Mouse (Mus musculus) testis, adult 2 months (tissue): Measurements from ENCODE around the gene Lmna. TPM values are rescaled to one million over a fixed set of nuclear protein-coding genes. Genes with fewer than 3 reads are reported as not detected.

ENCODE experiments used
- H3K27ac ChIP-seq: fragments of 200-500 bp; 2 replicates; pipeline ENCODE4 v1.5.1; 2012; ENCODE audit warnings: low read depth, low read length; ENCODE audit not compliant: control insufficient read depth, insufficient read depth
- H3K27me3 ChIP-seq: fragments of 200-500 bp; 2 replicates; pipeline ENCODE4 v1.6.1; 2012; ENCODE audit warnings: mild to moderate bottlenecking, low read length, moderate library complexity; ENCODE audit not compliant: control insufficient read depth, insufficient read depth
- H3K36me3 ChIP-seq: fragments of 200-500 bp; 2 replicates; pipeline ENCODE4 v1.6.1; 2012; ENCODE audit warnings: mild to moderate bottlenecking, low read length; ENCODE audit not compliant: control insufficient read depth, insufficient read depth
- H3K4me1 ChIP-seq: fragments of 200-500 bp; 2 replicates; pipeline ENCODE4 v1.6.1; 2012; ENCODE audit warnings: low read length; ENCODE audit not compliant: control insufficient read depth, insufficient read depth
- H3K4me3 ChIP-seq: fragments of 200-500 bp; 2 replicates; pipeline ENCODE4 v1.5.1; 2012; ENCODE audit warnings: low read depth, mild to moderate bottlenecking, low read length, moderate library complexity, mixed read lengths; ENCODE audit not compliant: control insufficient read depth
- CTCF ChIP-seq: fragments of 200-500 bp; IDR thresholded peaks from 2 replicates; pipeline ENCODE4 v1.5.1; 2012; ENCODE audit warnings: low read depth, mild to moderate bottlenecking, inconsistent platforms, low read length, moderate library complexity; ENCODE audit not compliant: control insufficient read depth, insufficient read depth, insufficient replicate concordance
- POLR2A ChIP-seq: fragments of 200-500 bp; IDR thresholded peaks from 2 replicates; pipeline ENCODE4 v1.6.1; 2012; ENCODE audit warnings: low read depth, mild to moderate bottlenecking, inconsistent platforms, low read length, moderate library complexity; ENCODE audit not compliant: control insufficient read depth
- polyA plus RNA-seq: library from polyadenylated mRNA; depleted of rRNA; stranded (reverse); fragments of >200 nt; gene quantifications from 2 replicates; pipeline ENCODE4 v1.2.3, GENCODE M21; 2012

The Lmna gene
- polyA plus RNA-seq, 1 experiment = 14.4 TPM

GRCm38 (mm10) chr3:88552082-88552645, 42.4 kb upstream of the Lmna start:
- Histone ChIP-seq H3K27me3 (no peaks in the 10 kb centered on the region), H3K4me1 (peaks cover 14% of the 10 kb centered on the region), H3K27ac (peak overlapping the region; percentile 88), H3K4me3 (peak overlapping the region; percentile 92), H3K36me3 (no peaks in the 10 kb centered on the region)
- TF ChIP-seq CTCF = no peak
- TF ChIP-seq POLR2A = no peak

DNA sequence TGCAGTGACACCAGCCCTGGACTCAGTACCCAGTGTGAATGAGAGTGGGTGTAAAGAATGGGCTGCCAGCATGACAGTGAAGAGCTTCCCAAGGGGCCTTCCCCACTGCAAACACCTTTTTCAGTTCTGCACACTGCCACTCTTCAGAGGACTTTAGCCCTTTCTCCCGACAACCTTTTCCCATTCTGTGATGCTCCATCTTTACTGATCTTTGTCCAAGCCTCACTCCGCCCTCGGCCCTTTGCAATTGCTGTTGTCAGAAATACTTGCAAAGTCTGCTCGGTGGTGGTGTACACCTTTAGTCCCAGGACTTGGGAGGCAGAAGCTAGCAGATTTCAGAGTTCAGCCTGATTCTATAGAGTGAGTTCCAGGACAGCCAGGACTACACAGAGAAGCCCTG, 41.8 kb upstream of the Lmna start:
- no peaks in the 10 kb centered on the region for H3K27me3 ChIP-seq
- no peak overlapping the region for H3K4me3 ChIP-seq
- no peaks in the 10 kb centered on the region for H3K36me3 ChIP-seq
- TF ChIP-seq CTCF (no peak), POLR2A (no peak)
- no peak overlapping the region for H3K27ac ChIP-seq
- peaks cover 14% of the 10 kb centered on the region for H3K4me1 ChIP-seq

DNA sequence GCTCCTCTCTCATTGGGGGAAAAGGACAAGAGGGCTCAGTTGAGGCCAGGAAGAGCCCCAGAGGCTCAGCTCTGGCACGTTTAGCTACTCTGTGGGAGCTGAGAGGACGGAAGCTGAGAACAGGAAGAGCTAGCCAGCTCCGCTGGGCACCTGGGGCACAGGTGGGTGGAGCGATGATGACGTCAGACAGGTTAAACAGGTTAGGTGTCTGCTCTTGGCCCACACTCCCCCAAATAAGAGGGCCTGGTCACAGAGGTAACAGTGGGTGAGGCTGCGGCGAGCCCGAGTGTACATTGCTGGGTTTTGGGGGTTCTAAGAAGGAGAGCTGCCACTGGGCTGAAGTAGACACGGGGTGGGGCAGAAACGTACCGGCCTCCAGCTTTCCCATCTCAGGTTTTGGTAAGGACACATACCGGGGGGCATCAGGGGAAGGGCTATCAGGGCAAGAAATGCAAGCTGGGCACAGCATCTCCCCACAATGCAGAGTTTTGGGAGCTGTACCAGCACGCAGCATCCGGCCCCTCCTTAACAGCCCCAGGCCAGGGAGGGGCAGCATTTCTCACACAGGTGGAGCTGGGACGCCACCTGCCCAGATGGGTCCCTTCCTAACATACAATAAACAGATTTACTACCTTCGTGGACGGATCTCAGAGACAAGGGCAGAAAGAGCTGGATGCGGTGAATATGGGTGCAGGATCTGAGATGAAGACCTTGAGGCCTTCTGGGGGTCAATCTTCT, 38.6 kb upstream of the Lmna start, which contains the start of gene Rab25:
Rab25 (minus strand) TSS at position 121 of the 738 bp plus-strand sequence.
- no peak within 1 kb of the TSS for H3K4me3 ChIP-seq
- TF ChIP-seq POLR2A (no peak), CTCF (no peak)
- no peak within 1 kb of the TSS for H3K27ac ChIP-seq
- no peaks in the 10 kb centered on the region for H3K27me3 ChIP-seq
- no peaks in the 10 kb centered on the region for H3K36me3 ChIP-seq
- H3K4me1 ChIP-seq = peaks cover 11% of the 10 kb centered on the region

- TF ChIP-seq CTCF = no peak
- no peak for TF ChIP-seq POLR2A
- H3K27ac ChIP-seq = no peak overlapping the region
- no peak overlapping the region for H3K4me3 ChIP-seq
- no peaks in the 10 kb centered on the region for H3K36me3 ChIP-seq
- peaks cover 6% of the 10 kb centered on the region for H3K4me1 ChIP-seq
- H3K27me3 ChIP-seq = no peaks in the 10 kb centered on the region
Measured at GRCm38 (mm10) chr3:88546674-88547418, 37.1 kb upstream of the Lmna start.

DNA sequence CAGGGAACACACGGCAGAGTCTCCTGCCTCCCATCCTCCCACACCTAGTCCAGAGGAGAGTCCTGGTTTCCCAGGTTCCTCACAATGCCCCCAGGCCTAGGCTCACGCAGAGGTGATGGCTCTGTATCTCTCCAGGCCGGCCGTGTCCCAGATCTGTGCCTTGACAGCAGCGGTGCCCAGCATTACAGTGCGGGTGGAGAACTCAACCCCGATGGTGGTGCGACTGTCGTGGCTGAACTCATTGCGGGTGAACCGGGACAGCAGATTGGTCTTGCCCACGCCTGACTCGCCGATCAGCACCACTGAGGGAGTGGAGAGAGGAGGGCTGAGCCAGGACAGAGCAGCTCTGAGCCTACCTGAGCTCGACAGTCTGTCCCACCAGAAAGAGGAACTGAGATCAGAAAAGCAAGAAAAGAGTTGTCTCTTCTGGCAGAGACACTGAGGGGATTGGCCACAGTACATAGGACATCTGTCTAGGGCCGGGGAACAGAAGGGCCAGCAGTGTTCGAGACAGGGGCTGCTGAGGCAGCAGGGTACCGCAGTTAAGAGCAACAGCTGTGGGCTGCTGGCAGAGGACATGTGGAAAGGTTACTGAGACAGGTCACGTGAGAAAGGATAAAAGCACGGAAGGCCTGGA, 35.3 kb upstream of the Lmna start:
- no peak overlapping the region for H3K4me3 ChIP-seq
- peaks cover 6% of the 10 kb centered on the region for H3K4me1 ChIP-seq
- H3K27ac ChIP-seq = no peak overlapping the region
- no peak for TF ChIP-seq CTCF
- no peak for TF ChIP-seq POLR2A
- H3K27me3 ChIP-seq = no peaks in the 10 kb centered on the region
- H3K36me3 ChIP-seq = no peaks in the 10 kb centered on the region

DNA sequence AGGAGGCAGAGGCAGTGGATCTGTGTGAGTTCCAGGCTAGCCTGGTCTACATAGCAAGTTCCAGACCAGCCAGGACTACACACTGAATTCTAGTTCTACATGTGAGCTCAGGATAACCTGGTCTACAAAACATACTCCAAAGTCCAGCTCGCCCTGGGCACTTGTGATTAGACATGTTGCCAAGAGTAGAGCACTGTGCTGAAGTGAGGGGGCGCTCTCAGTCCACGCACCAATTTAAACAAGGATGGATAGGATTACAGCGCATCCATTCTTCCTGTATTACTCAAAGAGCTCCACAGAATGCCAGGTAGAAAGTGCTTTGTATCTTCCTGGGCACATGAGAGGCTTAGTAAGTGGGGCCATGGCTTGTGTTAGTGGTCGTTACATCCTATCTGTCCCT, 34.8 kb upstream of the Lmna start:
- H3K4me1 ChIP-seq = peaks cover 6% of the 10 kb centered on the region
- H3K27me3 ChIP-seq = no peaks in the 10 kb centered on the region
- no peak overlapping the region for H3K4me3 ChIP-seq
- TF ChIP-seq CTCF (no peak), POLR2A (no peak)
- H3K27ac ChIP-seq = no peak overlapping the region
- H3K36me3 ChIP-seq = no peaks in the 10 kb centered on the region
